Mouse (Mus musculus): ENCODE data around the gene Cobl. TPM values are rescaled to one million over a fixed set of nuclear protein-coding genes. Genes with fewer than 3 reads are reported as not detected.

Cobl gene
- polyA plus RNA-seq, 1 experiment from 2014 or later = 7.6 TPM

GRCm38 (mm10) chr11:12197542-12197941, 267.2 kb downstream of the Cobl start:
- H3K27me3 ChIP-seq (ENCODE audit: insufficient read depth, low read length) = no peaks in the 10 kb centered on the region
- no peaks in the 10 kb centered on the region for H3K9me3 ChIP-seq (ENCODE audit: low read length)
- ATAC-seq (ENCODE audit: low FRiP score, low TSS enrichment) = no peak
- no peak overlapping the region for H3K27ac ChIP-seq (ENCODE audit: low read length)
- no peak overlapping the region for H3K4me3 ChIP-seq (ENCODE audit: low read length)
- no peak overlapping the region for H3K4me2 ChIP-seq (replicated peaks; ENCODE audit: low read depth, low read length)
- no peaks in the 10 kb centered on the region for H3K36me3 ChIP-seq (ENCODE audit: insufficient read depth, low read length)
- H3K4me1 ChIP-seq (ENCODE audit: insufficient read depth, low read length) = no peaks in the 10 kb centered on the region
- WGBS = 88% methylated on average over 4 of the region's 4 CpGs
- H3K9ac ChIP-seq (replicated peaks; ENCODE audit: low read length) = no peak overlapping the region

GRCm38 (mm10) chr11:12195390-12195789, 269.4 kb downstream of the Cobl start:
- no peak for ATAC-seq (ENCODE audit: low FRiP score, low TSS enrichment)

GRCm38 (mm10) chr11:12193369-12193768, 271.4 kb downstream of the Cobl start:
- Histone ChIP-seq H3K4me2 (replicated peaks; ENCODE audit: low read depth, low read length) (no peak overlapping the region), H3K27ac (ENCODE audit: low read length) (no peak overlapping the region), H3K27me3 (ENCODE audit: insufficient read depth, low read length) (no peaks in the 10 kb centered on the region), H3K4me3 (ENCODE audit: low read length) (no peak overlapping the region), H3K9me3 (ENCODE audit: low read length) (no peaks in the 10 kb centered on the region), H3K9ac (replicated peaks; ENCODE audit: low read length) (no peak overlapping the region), H3K36me3 (ENCODE audit: insufficient read depth, low read length) (no peaks in the 10 kb centered on the region), H3K4me1 (ENCODE audit: insufficient read depth, low read length) (no peaks in the 10 kb centered on the region)
- WGBS = 69% methylated on average over 4 of the region's 4 CpGs
- ATAC-seq (ENCODE audit: low FRiP score, low TSS enrichment) = no peak

More at GRCm38 (mm10) chr11:12195390-12195789, 269.4 kb downstream of the Cobl start:
- H3K36me3 ChIP-seq (ENCODE audit: insufficient read depth, low read length) = no peaks in the 10 kb centered on the region
- no peaks in the 10 kb centered on the region for H3K9me3 ChIP-seq (ENCODE audit: low read length)
- no peak overlapping the region for H3K4me2 ChIP-seq (replicated peaks; ENCODE audit: low read depth, low read length)
- H3K4me3 ChIP-seq (ENCODE audit: low read length) = no peak overlapping the region
- H3K27ac ChIP-seq (ENCODE audit: low read length) = no peak overlapping the region
- H3K27me3 ChIP-seq (ENCODE audit: insufficient read depth, low read length) = no peaks in the 10 kb centered on the region
- 70% methylated on average over 3 of the region's 3 CpGs for WGBS
- H3K9ac ChIP-seq (replicated peaks; ENCODE audit: low read length) = no peak overlapping the region
- no peaks in the 10 kb centered on the region for H3K4me1 ChIP-seq (ENCODE audit: insufficient read depth, low read length)

GRCm38 (mm10) chr11:12191386-12191785, 273.4 kb downstream of the Cobl start:
- no peak overlapping the region for H3K4me2 ChIP-seq (replicated peaks; ENCODE audit: low read depth, low read length)
- no peak overlapping the region for H3K9ac ChIP-seq (replicated peaks; ENCODE audit: low read length)
- ATAC-seq (ENCODE audit: low FRiP score, low TSS enrichment) = no peak
- no peak overlapping the region for H3K27ac ChIP-seq (ENCODE audit: low read length)
- no peaks in the 10 kb centered on the region for H3K27me3 ChIP-seq (ENCODE audit: insufficient read depth, low read length)
- no peak overlapping the region for H3K4me3 ChIP-seq (ENCODE audit: low read length)
- no peaks in the 10 kb centered on the region for H3K4me1 ChIP-seq (ENCODE audit: insufficient read depth, low read length)
- 85% methylated on average over 2 of the region's 2 CpGs for WGBS
- H3K9me3 ChIP-seq (ENCODE audit: low read length) = no peaks in the 10 kb centered on the region
- H3K36me3 ChIP-seq (ENCODE audit: insufficient read depth, low read length) = no peaks in the 10 kb centered on the region

- H3K27me3 ChIP-seq (ENCODE audit: insufficient read depth, low read length) = no peaks in the 10 kb centered on the region
- no peak overlapping the region for H3K9ac ChIP-seq (replicated peaks; ENCODE audit: low read length)
- H3K4me3 ChIP-seq (ENCODE audit: low read length) = no peak overlapping the region
- H3K27ac ChIP-seq (ENCODE audit: low read length) = no peak overlapping the region
- ATAC-seq (ENCODE audit: low FRiP score, low TSS enrichment) = no peak
- WGBS = 32% methylated on average over 1 of the region's 1 CpGs
- no peaks in the 10 kb centered on the region for H3K36me3 ChIP-seq (ENCODE audit: insufficient read depth, low read length)
- no peaks in the 10 kb centered on the region for H3K9me3 ChIP-seq (ENCODE audit: low read length)
- no peaks in the 10 kb centered on the region for H3K4me1 ChIP-seq (ENCODE audit: insufficient read depth, low read length)
- no peak overlapping the region for H3K4me2 ChIP-seq (replicated peaks; ENCODE audit: low read depth, low read length)
Observed at GRCm38 (mm10) chr11:12190417-12190816, 274.3 kb downstream of the Cobl start.
